Mouse (Mus musculus): Measurements from ENCODE around the gene Timp3. TPM values are rescaled to one million over a fixed set of nuclear protein-coding genes. Genes with fewer than 3 reads are reported as not detected.

Gene Timp3
- total RNA-seq, 2 experiments from 2014 or later = 45.8 to 47.4 TPM

DNA sequence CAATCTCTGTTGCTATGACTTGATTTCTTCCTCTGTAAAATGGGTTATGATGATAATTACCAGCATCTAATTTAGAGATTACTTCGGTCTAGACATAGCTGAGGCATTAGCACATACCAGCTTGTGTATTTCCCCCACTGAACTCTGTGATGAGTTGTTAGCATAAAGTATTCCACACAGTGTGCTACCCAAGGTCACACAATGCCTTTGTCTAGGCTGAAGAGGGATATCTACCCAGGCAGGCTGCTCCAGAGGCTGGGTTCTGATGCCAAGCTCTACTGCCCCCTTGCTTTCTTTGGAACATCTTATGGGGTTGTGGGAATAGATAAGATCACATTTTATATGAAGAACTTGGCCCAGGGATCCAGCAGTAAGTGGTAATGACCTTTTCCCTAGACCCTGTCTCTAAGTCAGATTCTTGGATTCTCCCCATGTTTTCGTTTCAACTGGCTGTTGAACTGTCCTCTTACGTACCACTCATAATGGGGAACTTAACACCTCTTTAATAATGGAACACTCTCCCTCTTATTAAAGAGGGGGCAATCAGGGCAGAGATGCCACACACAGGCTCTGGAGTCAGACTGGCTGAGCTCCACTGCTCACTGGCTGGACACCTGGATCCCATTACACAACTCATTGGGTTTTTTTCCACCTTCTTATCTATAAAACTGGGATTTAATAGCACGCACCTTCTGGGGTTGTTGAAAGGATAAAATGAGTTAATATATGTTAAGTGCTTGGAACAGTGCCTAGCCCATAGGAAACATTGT is 97.6 kb downstream of the Timp3 start:
- DNase-seq (ENCODE audit: extremely low spot score in 1 of 2, low spot score in 2 of 2) = no peak

GRCm38 (mm10) chr10:86398347-86398720 is 98.2 kb downstream of the Timp3 start:
- DNase-seq (ENCODE audit: extremely low spot score in 1 of 2, low spot score in 2 of 2) = no peak
- intact Hi-C loops (cut with DNase I) = no loop called here

More for the DNA sequence above, 97.6 kb downstream of the Timp3 start:
- intact Hi-C loops (cut with DNase I) = no loop called here

Other genes starting within 250 kb of the Timp3 start
- 10 to 100 TPM; 42.1 to 46.0 TPM for gene Syn3, start 198.5 kb downstream of the Timp3 start, total RNA-seq (2021)

Measured in left cerebral cortex, postnatal 10 days (tissue).